Mouse (Mus musculus) heart, postnatal 0 days (tissue): ENCODE measurements around the gene Trp53i13. TPM values are rescaled to one million over a fixed set of nuclear protein-coding genes. Genes with fewer than 3 reads are reported as not detected.

Source experiments
- ATAC-seq: fragments of 200-750 bp; cut with Nextera tagmentation; 2 replicates; pipeline ENCODE4 v1.8.0; 2017; ENCODE audit warnings: low read depth, moderate number of reproducible peaks, moderate library complexity; ENCODE audit not compliant: insufficient read depth
- DNase-seq: peaks from one replicate; pipeline ENCODE4 v3.0.0-alpha.2; 2016; ENCODE audit warnings: low spot score
- H3K27ac ChIP-seq: fragments of 300-500 bp; sonication (generic); 2 replicates; pipeline ENCODE4 v1.5.1; 2014; ENCODE audit warnings: low read depth, mild to moderate bottlenecking
- H3K27me3 ChIP-seq: fragments of 300-500 bp; sonication (generic); 2 replicates; pipeline ENCODE4 v1.6.1; 2014; ENCODE audit warnings: low read length, mixed read lengths; ENCODE audit not compliant: control insufficient read depth, insufficient read depth
- H3K36me3 ChIP-seq: fragments of 300-500 bp; sonication (generic); replicated peaks from 2 replicates; pipeline ENCODE4 v1.6.1; 2014; ENCODE audit warnings: low read length, mixed read lengths; ENCODE audit not compliant: control insufficient read depth, insufficient read depth
- H3K4me1 ChIP-seq: fragments of 300-500 bp; sonication (generic); 2 replicates; pipeline ENCODE4 v1.6.1; 2014; ENCODE audit warnings: antibody characterized with exemption; ENCODE audit not compliant: control insufficient read depth, insufficient read depth
- H3K4me2 ChIP-seq: fragments of 300-500 bp; sonication (generic); 2 replicates; pipeline ENCODE4 v1.6.1; 2014; ENCODE audit warnings: low read depth, mild to moderate bottlenecking, low read length, moderate library complexity
- H3K4me3 ChIP-seq: fragments of 300-500 bp; sonication (generic); 2 replicates; pipeline ENCODE4 v1.5.1; 2014; ENCODE audit warnings: low read depth, low read length
- H3K9ac ChIP-seq: fragments of 300-500 bp; sonication (generic); replicated peaks from 2 replicates; pipeline ENCODE4 v1.6.1; 2014; ENCODE audit warnings: low read depth, low read length, mixed read lengths
- H3K9me3 ChIP-seq: fragments of 300-500 bp; sonication (generic); replicated peaks from 2 replicates; pipeline ENCODE4 v1.6.1; 2016; ENCODE audit warnings: low read length; ENCODE audit not compliant: control insufficient read depth
- CTCF ChIP-seq: IDR thresholded peaks from 2 replicates; pipeline ENCODE4 v1.5.1; 2016; ENCODE audit warnings: antibody characterized with exemption, control low read depth, low read depth
- EP300 ChIP-seq: IDR thresholded peaks from 2 replicates; pipeline ENCODE4 v1.6.1; 2016; ENCODE audit warnings: antibody characterized with exemption, low read depth
- WGBS: fragments of 180-500 bp; shearing (Covaris S2); extraction: QIAGEN DNeasy Blood & Tissue Kit; methylation state at CpG from one replicate; pipeline ENCODE4 v1.1.7; 2014; 5-methylcytosine and 5-hydroxymethylcytosine counted together
- polyA plus RNA-seq: library from polyadenylated mRNA; unstranded; fragments of >200 nt; fragmentation: Nextera tagmentation; extraction: Ambion mirVana; gene quantifications from 2 replicates; pipeline ENCODE4 v1.2.1, GENCODE M21; 2015
- total RNA-seq: library from RNA; depleted of rRNA; stranded (reverse); fragments of >200 nt; gene quantifications from 2 replicates; pipeline ENCODE4 v1.2.3, GENCODE M21; 2014; ENCODE audit warnings: low replicate concordance

Gene Trp53i13
- total and polyA plus RNA-seq, 2 experiments from 2014 or later = 13.3 to 23.8 TPM

- Histone ChIP-seq H3K4me3 (no peak overlapping the region), H3K9me3 (no peaks in the 10 kb centered on the region), H3K27me3 (no peaks in the 10 kb centered on the region), H3K4me1 (peaks cover 6% of the 10 kb centered on the region), H3K36me3 (no peaks in the 10 kb centered on the region), H3K4me2 (no peak overlapping the region), H3K9ac (no peak overlapping the region), H3K27ac (no peak overlapping the region)
- TF ChIP-seq EP300 (no peak), CTCF (no peak)
- ATAC-seq (no peak), DNase-seq (no peak)
- WGBS = 52% methylated on average over 3 of the region's 3 CpGs
These were observed 32.7 kb downstream of the Trp53i13 start for GRCm38 (mm10) chr11:77483043-77483442.

GRCm38 (mm10) chr11:77476895-77477294, 38.9 kb downstream of the Trp53i13 start:
- Histone ChIP-seq H3K9ac (no peak overlapping the region), H3K9me3 (no peaks in the 10 kb centered on the region), H3K4me2 (no peak overlapping the region), H3K4me1 (no peaks in the 10 kb centered on the region), H3K36me3 (peaks cover 4% of the 10 kb centered on the region), H3K27me3 (no peaks in the 10 kb centered on the region), H3K27ac (no peak overlapping the region), H3K4me3 (no peak overlapping the region)
- no peak for ATAC-seq
- no peak for TF ChIP-seq EP300
- TF ChIP-seq CTCF = no peak
- 85% methylated on average over 6 of the region's 6 CpGs for WGBS
- no peak for DNase-seq

- Histone ChIP-seq H3K4me2 (no peak overlapping the region), H3K4me1 (no peaks in the 10 kb centered on the region)
These were observed 39.6 kb downstream of the Trp53i13 start for GRCm38 (mm10) chr11:77476216-77476615.

GRCm38 (mm10) chr11:77472775-77473174, 43.0 kb downstream of the Trp53i13 start:
- Histone ChIP-seq H3K27ac (no peak overlapping the region), H3K9me3 (no peaks in the 10 kb centered on the region), H3K4me3 (no peak overlapping the region), H3K36me3 (peaks cover 11% of the 10 kb centered on the region), H3K9ac (no peak overlapping the region), H3K27me3 (no peaks in the 10 kb centered on the region), H3K4me1 (no peaks in the 10 kb centered on the region; the same call in 1 of the 2 replicates), H3K4me2 (no peak overlapping the region)
- WGBS = 81% methylated on average over 16 of the region's 16 CpGs
- DNase-seq = no peak
- no peak for ATAC-seq
- TF ChIP-seq EP300 (no peak), CTCF (no peak)

More at GRCm38 (mm10) chr11:77476216-77476615, 39.6 kb downstream of the Trp53i13 start:
- no peak overlapping the region for H3K27ac ChIP-seq
- ATAC-seq = no peak
- H3K9ac ChIP-seq = no peak overlapping the region
- TF ChIP-seq EP300 (no peak), CTCF (no peak)
- 92% methylated on average over 14 of the region's 14 CpGs for WGBS
- no peaks in the 10 kb centered on the region for H3K27me3 ChIP-seq
- no peak overlapping the region for H3K4me3 ChIP-seq
- peaks cover 5% of the 10 kb centered on the region for H3K36me3 ChIP-seq
- H3K9me3 ChIP-seq = no peaks in the 10 kb centered on the region
- no peak for DNase-seq

GRCm38 (mm10) chr11:77471407-77471806, 44.4 kb downstream of the Trp53i13 start:
- TF ChIP-seq CTCF (no peak), EP300 (no peak)
- no peak overlapping the region for H3K4me3 ChIP-seq
- no peak overlapping the region for H3K27ac ChIP-seq
- H3K36me3 ChIP-seq = peaks cover 11% of the 10 kb centered on the region
- H3K4me1 ChIP-seq = no peaks in the 10 kb centered on the region; the same call in 1 of the 2 replicates
- H3K4me2 ChIP-seq = no peak overlapping the region
- WGBS = 81% methylated on average over 29 of the region's 29 CpGs
- ATAC-seq (no peak), DNase-seq (no peak)
- H3K9ac ChIP-seq = no peak overlapping the region
- no peaks in the 10 kb centered on the region for H3K9me3 ChIP-seq
- no peaks in the 10 kb centered on the region for H3K27me3 ChIP-seq

- DNase-seq (no peak), ATAC-seq (no peak)
- Histone ChIP-seq H3K9me3 (no peaks in the 10 kb centered on the region), H3K27ac (no peak overlapping the region), H3K9ac (no peak overlapping the region), H3K4me2 (no peak overlapping the region), H3K4me1 (peaks cover 21% of the 10 kb centered on the region), H3K4me3 (no peak overlapping the region), H3K36me3 (peaks cover 11% of the 10 kb centered on the region), H3K27me3 (no peaks in the 10 kb centered on the region)
- TF ChIP-seq EP300 (no peak), CTCF (no peak)
- WGBS = 85% methylated on average over 9 of the region's 9 CpGs
These were observed 47.4 kb downstream of the Trp53i13 start for GRCm38 (mm10) chr11:77468397-77468796.
